Mouse (Mus musculus) ES-E14 (cell line): Measurements from ENCODE around the gene Foxl1.

Experiments used
- CHD2 ChIP-seq: IDR thresholded peaks from 2 replicates; pipeline ENCODE4 v1.6.1; 2014; ENCODE audit warnings: mild to moderate bottlenecking, low read depth, low read length, inconsistent platforms
- MAFK ChIP-seq: IDR thresholded peaks from 2 replicates; pipeline ENCODE4 v1.6.1; 2014; ENCODE audit warnings: mild to moderate bottlenecking, low read depth, low read length, inconsistent platforms; ENCODE audit not compliant: insufficient read depth
- ZC3H11A ChIP-seq: IDR thresholded peaks from 2 replicates; pipeline ENCODE4 v1.6.1; 2012; ENCODE audit warnings: low read depth, mild to moderate bottlenecking, inconsistent platforms, low read length, borderline replicate concordance

GRCm38 (mm10) chr8:121111145-121111907 lies 16.4 kb upstream of the Foxl1 start:
- no peak for TF ChIP-seq CHD2
- TF ChIP-seq ZC3H11A, result no peak
- no peak for TF ChIP-seq MAFK
